Mouse (Mus musculus): ENCODE data around the gene Arhgap17. TPM values are rescaled to one million over a fixed set of nuclear protein-coding genes. Genes with fewer than 3 reads are reported as not detected.

Gene Arhgap17
- total and polyA plus RNA-seq, 3 experiments = 21.1 to 133 (median 80.8) TPM

GRCm38 (mm10) chr7:123285896-123286295 lies 83.8 kb downstream of the Arhgap17 start:
- DNase-seq (ENCODE audit: low spot score) (no peak), ATAC-seq (ENCODE audit: extremely low read depth, insufficient number of reproducible peaks, low FRiP score, poor library complexity, severe bottlenecking) (no peak)
- Histone ChIP-seq H3K9me3 (replicated peaks) (no peaks in the 10 kb centered on the region), H3K4me3 (ENCODE audit: low read depth, low read length) (no peak overlapping the region), H3K4me1 (ENCODE audit: insufficient read depth, low read depth, low read length) (no peaks in the 10 kb centered on the region), H3K36me3 (replicated peaks) (peaks cover 93% of the 10 kb centered on the region), H3K27me3 (ENCODE audit: insufficient read depth, low read length) (no peaks in the 10 kb centered on the region)
- no peak for TF ChIP-seq GATA1 (IDR thresholded peaks at IDR 0.05; ENCODE audit: borderline replicate concordance, low read length)
- TF ChIP-seq POLR2AphosphoS5 (IDR thresholded peaks at IDR 0.05; ENCODE audit: insufficient replicate concordance, low read depth, low read length) = no peak
- no peak for TF ChIP-seq TAL1 (conservative IDR thresholded peaks at IDR 0.05; ENCODE audit: low read depth, low read length)

DNA sequence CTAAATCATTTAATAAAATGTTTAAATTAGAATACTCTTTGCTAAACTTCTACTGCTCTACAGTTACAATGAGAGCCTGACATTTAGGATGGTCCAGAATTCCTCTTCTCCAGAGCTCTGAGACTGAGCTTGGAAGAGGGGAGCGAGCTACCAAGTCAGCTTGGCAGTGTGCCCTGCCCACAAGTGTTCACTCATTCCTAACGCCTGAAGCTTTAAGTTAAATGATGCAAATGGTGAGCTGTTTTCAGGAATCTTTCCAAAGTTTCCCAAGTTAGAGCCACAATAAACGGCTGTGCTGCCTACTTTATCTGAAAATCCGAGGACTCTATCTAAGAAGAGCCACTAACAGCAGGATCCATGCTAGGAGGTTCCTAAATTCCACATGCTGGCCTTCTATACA lies 85.9 kb downstream of the Arhgap17 start:
- TF ChIP-seq TAL1 (conservative IDR thresholded peaks at IDR 0.05; ENCODE audit: low read depth, low read length) = no peak
- TF ChIP-seq POLR2AphosphoS5 (IDR thresholded peaks at IDR 0.05; ENCODE audit: insufficient replicate concordance, low read depth, low read length) = no peak
- no peak for TF ChIP-seq CTCF (IDR thresholded peaks at IDR 0.05; ENCODE audit: low read depth, low read length)
- TF ChIP-seq GATA2 (IDR thresholded peaks at IDR 0.05; ENCODE audit: borderline replicate concordance, low read depth, low read length) = no peak
- no peak for TF ChIP-seq GATA1 (IDR thresholded peaks at IDR 0.05; ENCODE audit: borderline replicate concordance, low read length)
- DNase-seq (ENCODE audit: low spot score) (no peak), ATAC-seq (ENCODE audit: extremely low read depth, insufficient number of reproducible peaks, low FRiP score, poor library complexity, severe bottlenecking) (no peak)
- peaks cover 93% of the 10 kb centered on the region for H3K36me3 ChIP-seq (replicated peaks)
- H3K9me3 ChIP-seq (replicated peaks) = no peaks in the 10 kb centered on the region
- H3K4me1 ChIP-seq (ENCODE audit: insufficient read depth, low read depth, low read length) = no peaks in the 10 kb centered on the region
- H3K27me3 ChIP-seq (ENCODE audit: insufficient read depth, low read length) = no peaks in the 10 kb centered on the region
- no peak overlapping the region for H3K4me3 ChIP-seq (ENCODE audit: low read depth, low read length)

- Histone ChIP-seq H3K36me3 (replicated peaks) (peaks cover 77% of the 10 kb centered on the region), H3K27me3 (ENCODE audit: insufficient read depth, low read length) (no peaks in the 10 kb centered on the region), H3K4me3 (ENCODE audit: low read depth, low read length) (no peak overlapping the region), H3K4me1 (ENCODE audit: insufficient read depth, low read depth, low read length) (no peaks in the 10 kb centered on the region), H3K9me3 (replicated peaks) (no peaks in the 10 kb centered on the region)
- no peak for TF ChIP-seq CTCF (IDR thresholded peaks at IDR 0.05; ENCODE audit: low read depth, low read length)
- ATAC-seq (ENCODE audit: extremely low read depth, insufficient number of reproducible peaks, low FRiP score, poor library complexity, severe bottlenecking) (no peak), DNase-seq (ENCODE audit: low spot score) (no peak)
Measured at GRCm38 (mm10) chr7:123279797-123280196, 89.9 kb downstream of the Arhgap17 start.

- no peak for TF ChIP-seq GATA1 (IDR thresholded peaks at IDR 0.05; ENCODE audit: borderline replicate concordance, low read length)
- no peak for TF ChIP-seq GATA2 (IDR thresholded peaks at IDR 0.05; ENCODE audit: borderline replicate concordance, low read depth, low read length)
- no peak for TF ChIP-seq CTCF (IDR thresholded peaks at IDR 0.05; ENCODE audit: low read depth, low read length)
- no peak for TF ChIP-seq TAL1 (conservative IDR thresholded peaks at IDR 0.05; ENCODE audit: low read depth, low read length)
- TF ChIP-seq POLR2AphosphoS5 (IDR thresholded peaks at IDR 0.05; ENCODE audit: insufficient replicate concordance, low read depth, low read length) = no peak
- Histone ChIP-seq H3K4me3 (ENCODE audit: low read depth, low read length) (no peak overlapping the region), H3K4me1 (ENCODE audit: insufficient read depth, low read depth, low read length) (no peaks in the 10 kb centered on the region), H3K9me3 (replicated peaks) (no peaks in the 10 kb centered on the region), H3K27me3 (ENCODE audit: insufficient read depth, low read length) (peaks cover 10% of the 10 kb centered on the region), H3K36me3 (replicated peaks) (peaks cover 48% of the 10 kb centered on the region)
- ATAC-seq (ENCODE audit: extremely low read depth, insufficient number of reproducible peaks, low FRiP score, poor library complexity, severe bottlenecking) = no peak
- no peak for DNase-seq (ENCODE audit: low spot score)
Measured at GRCm38 (mm10) chr7:123276568-123276967, 93.1 kb downstream of the Arhgap17 start.

DNA sequence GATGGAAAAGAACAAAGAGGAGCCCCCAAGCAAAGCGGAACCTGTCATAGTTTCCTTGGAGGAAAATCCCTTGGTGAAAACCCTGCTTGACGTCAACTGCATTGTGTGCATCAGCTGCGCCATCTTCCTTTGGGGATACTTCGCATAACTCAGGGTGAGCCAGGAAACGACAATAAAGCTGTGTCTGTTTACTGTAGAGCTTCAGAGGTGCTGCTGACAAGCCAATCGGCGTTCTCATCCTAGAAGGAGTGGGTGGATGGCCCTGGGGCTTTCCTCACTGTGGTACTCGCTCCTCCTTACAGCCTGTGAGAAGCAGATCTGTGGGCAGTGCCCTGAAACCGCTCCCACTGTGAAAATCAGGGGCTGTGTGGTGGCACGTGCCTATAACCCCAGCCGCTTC lies 96.7 kb downstream of the Arhgap17 start:
- H3K36me3 ChIP-seq (replicated peaks) = peaks cover 16% of the 10 kb centered on the region
- H3K27me3 ChIP-seq (ENCODE audit: insufficient read depth, low read length) = peaks cover 18% of the 10 kb centered on the region
- no peaks in the 10 kb centered on the region for H3K4me1 ChIP-seq (ENCODE audit: insufficient read depth, low read depth, low read length)
- no peak for DNase-seq (ENCODE audit: low spot score)
- TF ChIP-seq GATA1 (IDR thresholded peaks at IDR 0.05; ENCODE audit: borderline replicate concordance, low read length) (no peak), TAL1 (conservative IDR thresholded peaks at IDR 0.05; ENCODE audit: low read depth, low read length) (no peak), GATA2 (IDR thresholded peaks at IDR 0.05; ENCODE audit: borderline replicate concordance, low read depth, low read length) (no peak)
- no peak for ATAC-seq (ENCODE audit: extremely low read depth, insufficient number of reproducible peaks, low FRiP score, poor library complexity, severe bottlenecking)
- no peaks in the 10 kb centered on the region for H3K9me3 ChIP-seq (replicated peaks)
- H3K4me3 ChIP-seq (ENCODE audit: low read depth, low read length) = no peak overlapping the region

DNA sequence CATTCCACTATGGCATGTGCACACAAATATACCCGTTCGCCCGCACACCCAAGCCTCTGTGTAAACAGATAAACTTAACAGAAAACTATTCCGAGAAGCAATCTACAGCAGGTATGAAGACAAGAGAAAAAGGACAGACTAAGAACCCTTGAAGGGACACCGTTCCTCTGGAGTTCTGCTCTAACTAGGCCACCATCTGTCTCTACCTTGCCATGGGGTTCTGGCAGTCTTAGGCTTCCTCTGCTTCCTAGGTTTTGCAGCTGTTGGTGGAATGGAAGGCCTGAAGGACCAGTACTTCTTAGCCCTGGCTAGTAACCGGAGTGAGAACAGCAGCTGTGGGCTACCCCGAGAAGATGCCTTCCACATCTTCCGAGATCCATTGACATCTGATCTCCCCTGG lies 111.6 kb downstream of the Arhgap17 start:
- Histone ChIP-seq H3K9me3 (replicated peaks) (no peaks in the 10 kb centered on the region), H3K27me3 (ENCODE audit: insufficient read depth, low read length) (peaks cover 16% of the 10 kb centered on the region), H3K4me1 (ENCODE audit: insufficient read depth, low read depth, low read length) (no peaks in the 10 kb centered on the region), H3K36me3 (replicated peaks) (no peaks in the 10 kb centered on the region), H3K4me3 (ENCODE audit: low read depth, low read length) (no peak overlapping the region)
- ATAC-seq (ENCODE audit: extremely low read depth, insufficient number of reproducible peaks, low FRiP score, poor library complexity, severe bottlenecking) (no peak), DNase-seq (ENCODE audit: low spot score) (no peak)
- TF ChIP-seq GATA2 (IDR thresholded peaks at IDR 0.05; ENCODE audit: borderline replicate concordance, low read depth, low read length) (no peak), GATA1 (IDR thresholded peaks at IDR 0.05; ENCODE audit: borderline replicate concordance, low read length) (no peak), CTCF (IDR thresholded peaks at IDR 0.05; ENCODE audit: low read depth, low read length) (no peak), TAL1 (conservative IDR thresholded peaks at IDR 0.05; ENCODE audit: low read depth, low read length) (no peak), POLR2AphosphoS5 (IDR thresholded peaks at IDR 0.05; ENCODE audit: insufficient replicate concordance, low read depth, low read length) (no peak)
